In the genomic region with DNA sequence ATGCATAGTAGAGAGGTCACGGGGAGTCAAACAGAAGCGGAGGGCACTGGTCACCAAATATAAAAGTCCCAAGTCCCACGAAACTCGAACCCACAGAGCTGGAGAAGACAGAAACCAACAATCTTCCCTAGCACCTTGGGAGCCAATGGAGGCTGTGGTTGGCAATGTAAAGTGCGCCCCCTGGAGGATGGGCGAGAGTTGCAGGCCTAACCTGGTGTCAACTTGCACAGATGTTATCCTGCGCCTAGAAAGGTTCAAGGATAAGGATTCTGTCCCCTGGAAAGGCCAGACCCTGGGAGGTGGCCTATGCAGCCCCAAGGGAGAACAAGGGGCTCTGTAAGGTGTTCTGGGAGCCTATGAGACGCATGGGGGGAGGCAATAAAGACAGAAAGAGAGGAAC, we compare ENCODE assay signal across 8 mouse cellular contexts. TPM values are rescaled to one million over a fixed set of nuclear protein-coding genes. Genes with fewer than 3 reads are reported as not detected.
DNase-seq lines count a peak whose midpoint lies in the region; ATAC-seq and TF ChIP-seq lines count a peak whose summit lies in the region.

No protein-coding gene starts in this region.

- TF ChIP-seq POLR2A in limb, embryonic 14.5 days (IDR thresholded peaks at IDR 0.05; ENCODE audit: borderline replicate concordance, extremely low read depth, insufficient read depth, insufficient read length) = no peak

- H3K9me3 ChIP-seq in limb, embryonic 14.5 days (ENCODE audit: control insufficient read depth, low read length) = no peaks in the 10 kb centered on the region

- 0 out of 2 replicates have a peak, but pooled peaks cover 3% of the 10 kb centered on the region for H3K36me3 ChIP-seq in limb, embryonic 14.5 days (ENCODE audit: control insufficient read depth, insufficient read depth, low read length)

- intact Hi-C loops in heart, postnatal 25 days (cut with DNase I) = no loop called here

- 63% methylated on average over 8 of the region's 8 CpGs for WGBS in limb, embryonic 14.5 days

- H3K4me1 ChIP-seq in limb, embryonic 14.5 days (ENCODE audit: control insufficient read depth, insufficient read depth, low read length) = peaks cover 11% of the 10 kb centered on the region

- peak overlapping the region; percentile 40; the same call in 1 of the 2 replicates for H3K27ac ChIP-seq in limb, embryonic 14.5 days (replicated peaks; ENCODE audit: low read depth, low read length)

- peak overlapping the region; percentile 7; the same call in 1 of the 2 replicates for H3K9ac ChIP-seq in limb, embryonic 14.5 days (ENCODE audit: low read depth, low read length, severe bottlenecking)

- no peak for ATAC-seq in limb, embryonic 14.5 days (ENCODE audit: low FRiP score, low read depth)

- no peaks in the 10 kb centered on the region for H3K27me3 ChIP-seq in limb, embryonic 14.5 days (ENCODE audit: control insufficient read depth, insufficient read depth, low read length)

- H3K4me3 ChIP-seq in limb, embryonic 14.5 days (replicated peaks; ENCODE audit: low read length) = no peak overlapping the region

- peak; percentile 96 for DNase-seq in heart, adult 11 months
- no peak for DNase-seq in heart, postnatal 25 days (ENCODE audit: low spot score)
- peak; percentile 65 for DNase-seq in c-Kit-positive CD71-positive TER-119-negative erythroid progenitor cells, embryonic 14.5 days (ENCODE audit: low read depth)
- DNase-seq in gastrocnemius, postnatal 10 days = peak; percentile 59
- DNase-seq in kidney, adult 8-10 months = peak; percentile 37 to 66
- peak; percentile 25 for DNase-seq in limb, embryonic 14.5 days (ENCODE audit: low spot score)
- DNase-seq in neural tube, embryonic 10.5 days (ENCODE audit: extremely low spot score, low spot score) = peak; percentile 58
- peak; percentile 46 to 56 for DNase-seq in thymus, adult 18-20 months

- H3K4me2 ChIP-seq in limb, embryonic 14.5 days (replicated peaks; ENCODE audit: low read depth, low read length, severe bottlenecking) = no peak overlapping the region

RNA-seq across cellular contexts. Expression of gene P2rx4, which starts 24.0 kb away (rescaled TPM):
- total RNA-seq in heart, postnatal 25 days (2021) = 10 to 100 TPM; 14.3 to 15.5 TPM
- 1 to 10 TPM; 6.2 to 9.6 TPM for total RNA-seq in gastrocnemius, postnatal 10 days (2021)
- polyA plus RNA-seq in limb, embryonic 14.5 days (2012; rRNA removed) = 18.2 and 19.9 TPM in 2 replicates
- 21.0 and 22.4 TPM in 2 replicates for polyA plus RNA-seq in limb, embryonic 14.5 days (2014; fragmentation: Nextera tagmentation; extraction: Ambion mirVana)

RNA-seq across cellular contexts. Expression of gene Camkk2, which starts 47.9 kb away (rescaled TPM):
- 10 to 100 TPM; 11.0 to 11.4 TPM for total RNA-seq in heart, postnatal 25 days (2021)
- total RNA-seq in gastrocnemius, postnatal 10 days (2021) = 10 to 100 TPM in 1 of 2 experiments, 1 to 10 TPM in 1; 9.7 to 15.6 TPM
- polyA plus RNA-seq in limb, embryonic 14.5 days (2012; rRNA removed) = 34.7 and 35.0 TPM in 2 replicates
- 39.1 and 39.3 TPM in 2 replicates for polyA plus RNA-seq in limb, embryonic 14.5 days (2014; fragmentation: Nextera tagmentation; extraction: Ambion mirVana)
